Mouse (Mus musculus): ENCODE measurements around the gene Parp8.
A peak's percentile ranks its signal among the peaks of the same experiment; 100 is the strongest.
"Not testable (repeated sequence)": the region's sequence is repeated elsewhere in the genome, so short reads cannot be mapped to it uniquely, and the experiment has no call there.

Gene Parp8

GRCm38 (mm10) chr13:116962480-116963462 lies 62.6 kb downstream of the Parp8 start:
- DNase-seq (ENCODE audit: low spot score): no peak

GRCm38 (mm10) chr13:116958776-116959589 lies 66.4 kb downstream of the Parp8 start:
- DNase-seq (ENCODE audit: low spot score): peak; percentile 75

GRCm38 (mm10) chr13:116957577-116957976 lies 67.8 kb downstream of the Parp8 start:
- DNase-seq (ENCODE audit: low spot score): no peak

- DNase-seq (ENCODE audit: low spot score): no peak
Observed at GRCm38 (mm10) chr13:116951336-116951735, 74.0 kb downstream of the Parp8 start.

GRCm38 (mm10) chr13:116949527-116949926 lies 75.8 kb downstream of the Parp8 start:
- DNase-seq (ENCODE audit: low spot score): no peak

- no peak for DNase-seq (ENCODE audit: low spot score)
Observed at GRCm38 (mm10) chr13:116949056-116949455, 76.3 kb downstream of the Parp8 start.

- DNase-seq (ENCODE audit: low spot score): no peak
Observed at GRCm38 (mm10) chr13:116948299-116948659, 77.1 kb downstream of the Parp8 start.

- DNase-seq (ENCODE audit: low spot score): no peak
Observed at GRCm38 (mm10) chr13:116947611-116948298, 77.6 kb downstream of the Parp8 start.

- no peak for DNase-seq (ENCODE audit: low spot score)
Observed at GRCm38 (mm10) chr13:116946566-116946965, 78.8 kb downstream of the Parp8 start.

GRCm38 (mm10) chr13:116941280-116942015 lies 83.9 kb downstream of the Parp8 start:
- DNase-seq (ENCODE audit: low spot score): peak; percentile 66

- DNase-seq (ENCODE audit: low spot score): no peak
Observed at GRCm38 (mm10) chr13:116940761-116941160, 84.6 kb downstream of the Parp8 start.

- not testable (repeated sequence) for DNase-seq (ENCODE audit: low spot score)
Observed at GRCm38 (mm10) chr13:116937019-116937418, 88.3 kb downstream of the Parp8 start.

GRCm38 (mm10) chr13:116917387-116917930 lies 107.9 kb downstream of the Parp8 start:
- DNase-seq (ENCODE audit: low spot score): no peak

GRCm38 (mm10) chr13:116908284-116908683 lies 117.1 kb downstream of the Parp8 start:
- DNase-seq (ENCODE audit: low spot score): no peak

GRCm38 (mm10) chr13:116903394-116903793 lies 121.9 kb downstream of the Parp8 start:
- no peak for DNase-seq (ENCODE audit: low spot score)

GRCm38 (mm10) chr13:116898395-116898794 lies 126.9 kb downstream of the Parp8 start:
- no peak for DNase-seq (ENCODE audit: low spot score)

GRCm38 (mm10) chr13:116897711-116898110 lies 127.6 kb downstream of the Parp8 start:
- DNase-seq (ENCODE audit: low spot score): no peak

- no peak for DNase-seq (ENCODE audit: low spot score)
Observed at GRCm38 (mm10) chr13:116884422-116884942, 140.9 kb downstream of the Parp8 start.

- DNase-seq (ENCODE audit: low spot score): no peak
Observed at GRCm38 (mm10) chr13:116882226-116882625, 143.1 kb downstream of the Parp8 start.

- DNase-seq (ENCODE audit: low spot score): no peak
Observed at GRCm38 (mm10) chr13:116879580-116880192, 145.7 kb downstream of the Parp8 start.

All from MN1 (cell line).